Mouse (Mus musculus) embryonic facial prominence, embryonic 15.5 days (tissue): ENCODE results near the gene Asphd2. TPM values are rescaled to one million over a fixed set of nuclear protein-coding genes. Genes with fewer than 3 reads are reported as not detected.
"Not testable (repeated sequence)": the region's sequence is repeated elsewhere in the genome, so short reads cannot be mapped to it uniquely, and the experiment has no call there.

Source experiments
- ATAC-seq: fragments of 200-750 bp; cut with Nextera tagmentation; 2 replicates; pipeline ENCODE4 v1.8.0; 2017; ENCODE audit warnings: low read depth, moderate TSS enrichment; ENCODE audit not compliant: insufficient number of reproducible peaks, low FRiP score, low TSS enrichment
- H3K27ac ChIP-seq: fragments of 300-500 bp; sonication (generic); replicated peaks from 2 replicates; pipeline ENCODE4 v1.5.1; 2015; ENCODE audit warnings: mild to moderate bottlenecking, inconsistent platforms
- H3K27me3 ChIP-seq: fragments of 300-500 bp; sonication (generic); 2 replicates; pipeline ENCODE4 v1.6.1; 2015; ENCODE audit warnings: inconsistent platforms
- H3K36me3 ChIP-seq: fragments of 300-500 bp; sonication (generic); 2 replicates; pipeline ENCODE4 v1.6.1; 2015; ENCODE audit warnings: mild to moderate bottlenecking, inconsistent platforms
- H3K4me1 ChIP-seq: fragments of 300-500 bp; sonication (generic); 2 replicates; pipeline ENCODE4 v1.6.1; 2015; ENCODE audit warnings: inconsistent platforms
- H3K4me2 ChIP-seq: fragments of 300-500 bp; sonication (generic); replicated peaks from 2 replicates; pipeline ENCODE4 v1.6.1; 2015; ENCODE audit warnings: mild to moderate bottlenecking, inconsistent platforms
- H3K4me3 ChIP-seq: fragments of 300-500 bp; sonication (generic); replicated peaks from 2 replicates; pipeline ENCODE4 v1.5.1; 2015; ENCODE audit warnings: mild to moderate bottlenecking, inconsistent platforms
- H3K9ac ChIP-seq: fragments of 300-500 bp; sonication (generic); 2 replicates; pipeline ENCODE4 v1.6.1; 2015; ENCODE audit warnings: inconsistent platforms
- H3K9me3 ChIP-seq: fragments of 300-500 bp; sonication (generic); replicated peaks from 2 replicates; pipeline ENCODE4 v1.6.1; 2016; ENCODE audit warnings: inconsistent platforms
- WGBS: fragments of 180-500 bp; shearing (Covaris S2); methylation state at CpG from one replicate; pipeline ENCODE4 v1.1.7; 2015; 5-methylcytosine and 5-hydroxymethylcytosine counted together
- polyA plus RNA-seq: library from polyadenylated mRNA; unstranded; fragments of >200 nt; fragmentation: Nextera tagmentation; extraction: Ambion mirVana; gene quantifications from 2 replicates; pipeline ENCODE4 v1.2.1, GENCODE M21; 2015

The Asphd2 gene
- 18.3 and 19.4 TPM in 2 replicates for polyA plus RNA-seq

DNA sequence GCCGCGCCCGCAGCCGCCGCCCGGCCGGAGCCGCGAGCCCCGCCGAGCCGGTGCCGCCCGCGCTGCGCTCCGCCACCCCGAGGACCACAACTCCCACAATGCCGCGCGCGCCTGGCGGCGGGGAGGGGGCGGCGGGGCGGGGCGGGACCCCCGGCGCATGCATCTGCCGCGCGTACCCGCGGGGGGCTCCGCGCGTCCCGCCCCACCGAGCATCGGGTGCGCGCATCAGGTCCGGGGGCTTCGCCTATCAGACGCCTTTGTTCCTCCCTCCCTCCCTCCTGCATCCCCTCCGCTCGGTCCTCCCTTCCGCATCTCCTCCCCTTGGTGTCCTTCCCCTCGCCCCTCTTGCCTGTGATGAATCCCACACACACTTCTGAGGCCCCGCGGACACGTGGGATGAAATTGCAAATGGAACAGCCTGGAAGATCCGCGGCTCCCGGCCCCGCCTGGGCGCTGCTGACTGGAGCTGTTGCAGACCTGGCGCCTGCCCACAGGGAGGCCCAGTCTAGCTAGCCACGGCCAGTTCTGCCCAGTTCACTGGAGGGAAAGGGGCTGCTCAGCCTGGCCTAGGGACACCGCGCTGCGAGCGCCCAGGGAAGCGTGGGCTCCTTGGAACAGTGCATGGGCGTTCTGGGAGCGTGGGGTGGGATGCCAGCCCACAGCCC is at the start of gene Asphd2:
Asphd2 (minus strand) TSS at position 88 of the 665 bp plus-strand sequence.
- Histone ChIP-seq H3K4me3 (peak within 1 kb of the TSS; percentile 61), H3K4me1 (peaks cover 14% of the 10 kb centered on the region), H3K4me2 (peak within 1 kb of the TSS; percentile 81), H3K27ac (peak within 1 kb of the TSS; percentile 76), H3K36me3 (no peaks in the 10 kb centered on the region), H3K27me3 (peaks cover 34% of the 10 kb centered on the region), H3K9me3 (no peaks in the 10 kb centered on the region), H3K9ac (peak within 1 kb of the TSS; percentile 41)
- ATAC-seq = peak; percentile 84
- WGBS = 1% methylated on average over 42 of the region's 67 CpGs

DNA sequence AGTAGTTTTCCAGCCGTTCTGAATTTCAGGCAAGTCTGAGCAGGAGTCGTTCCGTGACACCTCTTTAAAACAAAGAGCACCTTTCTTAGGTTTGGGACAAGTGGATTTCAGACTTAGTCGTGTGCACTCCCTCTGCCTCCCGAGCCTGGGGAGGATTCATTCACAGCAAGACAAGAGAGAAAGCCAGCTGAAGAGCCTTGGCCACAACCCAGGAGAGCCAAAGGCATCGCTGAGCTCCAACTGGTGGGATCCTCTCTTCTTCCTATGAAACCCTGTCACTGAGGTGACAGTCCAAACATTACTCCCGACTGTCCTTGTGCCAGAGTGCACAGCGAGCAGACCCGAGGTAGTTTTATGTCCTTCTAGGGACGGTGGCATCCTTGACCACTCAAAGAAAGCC is 43.9 kb upstream of the Asphd2 start:
- Histone ChIP-seq H3K36me3 (no peaks in the 10 kb centered on the region), H3K9ac (no peak overlapping the region), H3K27me3 (peaks cover 11% of the 10 kb centered on the region), H3K4me3 (no peak overlapping the region), H3K4me1 (no peaks in the 10 kb centered on the region), H3K4me2 (no peak overlapping the region), H3K27ac (no peak overlapping the region), H3K9me3 (no peaks in the 10 kb centered on the region)
- ATAC-seq = no peak
- WGBS = 38% methylated on average over 10 of the region's 10 CpGs

DNA sequence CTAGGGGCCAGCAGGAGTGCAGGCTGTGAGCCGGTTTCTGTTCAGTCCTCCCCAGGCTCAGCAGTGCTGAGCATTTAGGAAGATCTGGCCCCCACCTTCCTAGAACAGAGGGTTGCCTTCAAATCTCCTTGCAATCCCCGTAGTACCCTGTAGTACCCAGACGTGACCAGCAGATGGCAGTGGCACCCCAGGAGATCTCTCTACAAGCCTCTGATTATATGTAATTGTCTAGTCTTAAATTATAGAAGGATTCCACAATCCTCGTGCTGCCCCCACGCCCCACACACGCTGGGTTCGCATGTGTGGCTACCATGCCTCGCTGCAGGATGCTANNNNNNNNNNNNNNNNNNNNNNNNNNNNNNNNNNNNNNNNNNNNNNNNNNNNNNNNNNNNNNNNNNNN is 38.3 kb upstream of the Asphd2 start:
- Histone ChIP-seq H3K36me3 (no peaks in the 10 kb centered on the region), H3K4me2 (no peak overlapping the region), H3K4me1 (no peaks in the 10 kb centered on the region), H3K27me3 (peaks cover 47% of the 10 kb centered on the region), H3K9ac (no peak overlapping the region), H3K27ac (no peak overlapping the region), H3K4me3 (no peak overlapping the region), H3K9me3 (no peaks in the 10 kb centered on the region)
- WGBS = 2% methylated on average over 8 of the region's 8 CpGs
- no peak for ATAC-seq

DNA sequence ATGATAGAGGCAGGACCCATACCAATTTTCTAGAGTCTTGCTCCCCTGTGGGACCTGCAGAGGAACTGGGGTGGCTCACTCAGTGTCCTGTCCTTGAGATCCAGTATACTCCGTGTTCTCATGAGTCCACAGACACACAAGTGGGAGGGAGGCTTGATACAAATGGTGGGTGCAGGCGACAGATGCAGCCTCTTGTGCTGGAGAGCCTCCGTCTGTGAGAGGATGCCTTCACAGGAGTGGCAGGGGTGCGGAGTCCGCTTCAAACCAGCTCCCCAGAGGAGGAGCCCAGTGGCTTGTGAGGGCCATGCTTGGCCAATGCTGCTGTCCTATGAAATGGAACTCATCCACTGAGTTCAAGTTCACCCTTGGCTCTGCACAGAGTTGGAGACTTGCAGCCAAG is 37.4 kb upstream of the Asphd2 start:
- H3K4me1 ChIP-seq = no peaks in the 10 kb centered on the region
- H3K27ac ChIP-seq = no peak overlapping the region
- H3K27me3 ChIP-seq = peaks cover 51% of the 10 kb centered on the region
- no peak overlapping the region for H3K4me2 ChIP-seq
- H3K9me3 ChIP-seq = no peaks in the 10 kb centered on the region
- no peak overlapping the region for H3K4me3 ChIP-seq
- ATAC-seq = no peak
- H3K36me3 ChIP-seq = no peaks in the 10 kb centered on the region
- WGBS = 66% methylated on average over 5 of the region's 5 CpGs
- H3K9ac ChIP-seq = no peak overlapping the region

DNA sequence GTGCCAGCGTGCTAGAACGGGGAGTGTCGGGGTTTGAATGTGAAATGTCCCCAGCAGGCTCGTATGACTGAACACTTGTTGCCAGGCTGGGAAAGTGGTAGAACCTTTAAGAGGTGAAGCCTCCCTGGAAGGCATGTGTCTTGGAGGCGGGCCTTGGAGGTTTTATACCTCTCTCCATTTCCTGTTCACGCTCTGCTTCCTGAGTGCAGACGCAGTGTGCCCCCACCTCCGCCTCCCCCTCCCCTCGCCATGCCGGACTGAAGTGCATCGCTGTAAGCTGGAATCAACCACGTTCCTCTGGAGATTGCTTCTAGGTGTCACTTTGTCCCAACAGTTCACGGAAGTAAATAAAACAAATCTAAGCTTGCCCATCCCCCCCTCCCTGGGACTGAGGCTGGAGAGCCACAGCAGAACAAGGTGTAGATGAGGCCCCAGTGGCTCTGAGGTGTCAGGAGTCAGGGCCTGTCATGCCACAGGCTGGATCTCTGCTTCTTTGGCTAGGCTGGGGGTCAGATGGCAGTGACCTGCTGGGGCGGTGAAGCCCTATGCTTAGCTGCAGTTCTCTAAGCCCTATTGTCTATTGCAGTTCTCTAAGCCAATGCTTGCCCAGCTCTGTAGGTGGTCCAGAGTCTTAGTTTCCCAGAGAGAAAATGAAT is 36.6 kb upstream of the Asphd2 start:
- Histone ChIP-seq H3K4me3 (no peak overlapping the region), H3K9me3 (no peaks in the 10 kb centered on the region), H3K9ac (no peak overlapping the region), H3K27me3 (peaks cover 48% of the 10 kb centered on the region), H3K4me1 (no peaks in the 10 kb centered on the region), H3K4me2 (no peak overlapping the region), H3K27ac (no peak overlapping the region), H3K36me3 (no peaks in the 10 kb centered on the region)
- ATAC-seq = no peak
- WGBS = 27% methylated on average over 14 of the region's 14 CpGs

DNA sequence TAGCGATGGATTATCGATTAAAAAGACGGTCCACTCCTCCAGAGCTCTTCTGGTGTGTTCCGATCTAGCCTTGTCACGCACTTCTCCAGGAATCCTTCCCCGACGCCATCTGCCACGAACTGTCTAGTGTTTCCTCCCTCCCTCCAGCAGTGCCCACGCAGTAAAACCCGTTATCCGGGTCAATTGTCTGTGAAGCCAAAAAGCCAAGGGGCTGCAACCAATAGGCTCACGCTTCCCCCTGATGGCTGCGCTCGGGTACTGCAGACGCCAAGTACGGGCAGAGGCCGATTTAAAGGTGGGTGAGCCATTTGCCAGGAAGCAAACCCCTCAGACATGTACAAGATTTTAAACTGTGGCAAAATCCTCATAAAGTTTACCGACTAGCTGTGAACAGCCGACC is 34.3 kb upstream of the Asphd2 start:
- H3K4me2 ChIP-seq = peak overlapping the region; percentile 5; the same call in 1 of the 2 replicates
- no peaks in the 10 kb centered on the region for H3K36me3 ChIP-seq
- H3K9ac ChIP-seq = no peak overlapping the region
- no peak for ATAC-seq
- H3K27ac ChIP-seq = no peak overlapping the region
- H3K4me1 ChIP-seq = no peaks in the 10 kb centered on the region
- peaks cover 56% of the 10 kb centered on the region for H3K27me3 ChIP-seq
- WGBS = 15% methylated on average over 19 of the region's 19 CpGs
- H3K4me3 ChIP-seq = no peak overlapping the region
- H3K9me3 ChIP-seq = no peaks in the 10 kb centered on the region

DNA sequence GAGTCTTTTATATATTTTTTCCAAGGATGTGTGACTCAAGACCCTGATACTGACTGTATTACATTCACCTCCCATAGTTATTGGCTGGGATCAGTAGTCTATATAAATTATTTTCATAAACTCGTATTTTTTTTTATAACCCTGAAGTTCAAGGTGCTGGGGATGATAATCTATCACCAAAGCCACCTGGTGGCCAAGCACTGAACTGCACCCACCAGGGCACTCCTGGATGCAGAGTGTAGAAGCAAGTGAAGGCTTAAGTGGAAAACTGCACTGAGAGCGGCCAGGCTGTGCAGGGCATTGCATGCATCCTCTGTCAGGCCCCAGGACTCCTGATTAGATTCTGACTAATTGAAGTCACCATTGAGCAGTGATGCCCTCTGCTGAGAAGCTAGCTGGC is 32.6 kb upstream of the Asphd2 start:
- Histone ChIP-seq H3K9ac (no peak overlapping the region), H3K9me3 (no peaks in the 10 kb centered on the region), H3K4me1 (no peaks in the 10 kb centered on the region), H3K27me3 (peaks cover 53% of the 10 kb centered on the region), H3K27ac (no peak overlapping the region), H3K36me3 (no peaks in the 10 kb centered on the region), H3K4me2 (no peak overlapping the region), H3K4me3 (no peak overlapping the region)
- 44% methylated on average over 2 of the region's 2 CpGs for WGBS
- ATAC-seq = no peak

DNA sequence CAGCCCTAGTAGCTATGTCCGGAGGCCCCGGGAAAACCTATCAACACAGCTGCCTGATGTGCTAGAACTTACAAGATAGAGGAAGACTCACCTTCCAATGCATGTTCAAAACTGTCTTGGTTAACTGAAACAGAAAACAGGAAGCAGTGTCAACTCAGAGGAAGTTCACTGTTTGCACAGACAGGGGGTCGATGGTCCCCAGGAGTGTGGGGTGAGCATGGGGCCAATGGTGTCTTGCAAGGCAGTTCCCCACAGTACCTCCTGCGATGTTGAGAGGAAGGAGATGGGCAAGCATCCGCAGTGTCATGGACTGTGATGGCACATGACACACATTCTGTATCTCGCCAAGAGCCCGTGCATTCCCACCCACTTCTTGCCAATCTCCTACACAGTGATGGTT is 32.0 kb upstream of the Asphd2 start:
- 88% methylated on average over 7 of the region's 7 CpGs for WGBS

DNA sequence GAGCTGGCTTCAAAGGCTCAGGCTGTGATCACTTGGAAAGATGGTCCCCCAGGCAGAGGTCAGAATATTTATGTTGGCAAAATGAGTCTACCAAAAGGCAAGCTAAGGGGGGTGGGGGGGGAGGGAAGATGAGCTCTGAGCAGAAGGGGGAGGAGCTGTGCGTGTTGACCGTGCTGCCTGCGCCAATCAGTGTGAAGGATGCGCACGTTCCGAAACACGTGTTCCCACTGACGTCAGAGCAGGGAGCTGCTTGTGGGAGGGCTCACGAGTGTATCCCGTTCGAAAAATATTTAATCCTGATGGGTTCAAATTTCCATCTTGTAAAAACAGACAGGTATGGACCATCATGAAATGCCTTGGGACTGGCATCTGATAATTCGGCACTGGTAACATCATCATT is 24.9 kb upstream of the Asphd2 start:
- Histone ChIP-seq H3K4me3 (no peak overlapping the region), H3K4me2 (no peak overlapping the region), H3K9me3 (no peaks in the 10 kb centered on the region), H3K36me3 (no peaks in the 10 kb centered on the region), H3K27me3 (peaks cover 13% of the 10 kb centered on the region), H3K9ac (no peak overlapping the region), H3K4me1 (no peaks in the 10 kb centered on the region), H3K27ac (no peak overlapping the region)
- WGBS = 28% methylated on average over 12 of the region's 12 CpGs
- ATAC-seq = no peak

More for the DNA sequence above, 32.0 kb upstream of the Asphd2 start:
- Histone ChIP-seq H3K9me3 (no peaks in the 10 kb centered on the region), H3K4me1 (no peaks in the 10 kb centered on the region), H3K36me3 (no peaks in the 10 kb centered on the region), H3K4me2 (no peak overlapping the region), H3K4me3 (no peak overlapping the region), H3K27ac (no peak overlapping the region), H3K9ac (no peak overlapping the region), H3K27me3 (peaks cover 47% of the 10 kb centered on the region)
- ATAC-seq = no peak

DNA sequence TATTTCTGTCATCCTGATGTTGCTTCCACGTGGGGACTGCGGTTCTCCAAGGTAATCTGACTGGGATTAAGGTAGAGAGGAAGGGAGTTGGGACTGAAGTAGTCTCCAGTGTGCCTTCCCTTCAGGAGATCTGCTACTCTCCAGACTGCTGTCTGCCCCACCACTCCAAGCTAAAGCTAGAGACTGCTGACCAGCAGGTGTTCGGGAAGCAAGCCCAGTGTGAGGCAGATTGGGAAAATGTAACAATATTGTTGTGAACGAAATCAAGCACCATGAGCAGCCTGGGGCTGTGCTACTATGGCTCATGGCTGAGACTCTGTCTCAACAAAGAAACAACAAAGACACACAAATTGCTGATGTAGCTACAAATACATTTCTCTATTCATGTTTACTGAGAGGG is 23.4 kb upstream of the Asphd2 start:
- peaks cover 8% of the 10 kb centered on the region; the same call in 1 of the 2 replicates for H3K27me3 ChIP-seq
- H3K36me3 ChIP-seq = no peaks in the 10 kb centered on the region
- no peaks in the 10 kb centered on the region for H3K9me3 ChIP-seq
- H3K9ac ChIP-seq = no peak overlapping the region
- no peak for ATAC-seq
- no peak overlapping the region for H3K4me2 ChIP-seq
- no peaks in the 10 kb centered on the region for H3K4me1 ChIP-seq
- H3K4me3 ChIP-seq = no peak overlapping the region
- 53% methylated on average over 4 of the region's 4 CpGs for WGBS
- no peak overlapping the region for H3K27ac ChIP-seq

DNA sequence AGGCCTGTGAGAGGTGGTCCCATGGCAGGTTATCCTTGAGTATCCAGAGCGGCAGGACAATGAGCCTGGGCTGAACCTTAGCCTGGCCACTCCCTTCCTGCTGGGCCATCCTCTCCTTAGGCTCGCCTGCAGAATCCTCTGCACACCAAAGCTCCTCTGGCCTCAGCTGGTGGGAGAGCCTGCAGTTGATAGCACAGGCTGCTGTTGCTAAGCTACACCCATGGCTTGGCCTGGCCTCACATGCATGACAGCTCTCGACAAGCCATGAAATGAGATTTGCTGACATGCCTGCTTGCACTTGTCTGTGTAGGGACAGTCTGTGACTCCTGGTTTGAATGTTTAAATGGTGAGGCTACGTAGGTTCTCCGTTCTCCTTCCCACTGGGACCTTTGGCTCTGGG is 22.0 kb upstream of the Asphd2 start:
- H3K36me3 ChIP-seq = no peaks in the 10 kb centered on the region
- no peak overlapping the region for H3K4me3 ChIP-seq
- H3K27ac ChIP-seq = no peak overlapping the region
- H3K4me1 ChIP-seq = peaks cover 8% of the 10 kb centered on the region
- no peak for ATAC-seq
- 49% methylated on average over 5 of the region's 5 CpGs for WGBS
- H3K27me3 ChIP-seq = peaks cover 7% of the 10 kb centered on the region
- no peak overlapping the region for H3K9ac ChIP-seq
- H3K9me3 ChIP-seq = no peaks in the 10 kb centered on the region
- no peak overlapping the region for H3K4me2 ChIP-seq

DNA sequence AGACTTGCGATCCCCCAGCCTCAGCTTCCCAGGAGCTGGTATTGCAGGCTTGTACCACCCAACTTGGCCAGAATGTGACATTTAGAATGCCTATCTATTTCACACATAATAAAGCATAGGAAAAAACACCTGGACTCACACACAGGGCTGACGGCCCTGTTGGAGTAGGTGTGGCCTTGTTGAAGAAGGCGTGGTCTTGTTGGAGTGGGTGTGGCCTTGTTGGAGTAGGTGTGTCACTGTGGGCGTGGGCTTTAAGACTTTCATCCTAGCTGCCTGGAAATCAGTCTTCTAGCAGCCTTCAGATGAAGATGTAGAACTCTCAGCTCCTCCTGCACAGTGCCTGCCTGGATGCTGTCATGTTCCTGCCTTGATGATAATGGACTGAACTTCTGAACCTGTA is 18.1 kb upstream of the Asphd2 start:
- not testable (repeated sequence) for H3K27ac ChIP-seq, H3K36me3 ChIP-seq, ATAC-seq, H3K4me2 ChIP-seq, H3K9me3 ChIP-seq, H3K9ac ChIP-seq, H3K4me3 ChIP-seq
- 78% methylated on average over 4 of the region's 4 CpGs for WGBS
- Histone ChIP-seq H3K27me3 (peaks cover 18% of the 10 kb centered on the region), H3K4me1 (peaks cover 16% of the 10 kb centered on the region)
